Mouse (Mus musculus) megakaryocyte progenitor cell, adult 5-6 weeks (primary cell): ENCODE measurements around the gene BC017158. TPM values are rescaled to one million over a fixed set of nuclear protein-coding genes. Genes with fewer than 3 reads are reported as not detected.
"Not testable (repeated sequence)": the region's sequence is repeated elsewhere in the genome, so short reads cannot be mapped to it uniquely, and the experiment has no call there.

Experiments
- ATAC-seq: replicated peaks from 2 replicates; pipeline ENCODE4 v1.8.0; 2016; ENCODE audit warnings: mild to moderate bottlenecking, moderate TSS enrichment, inconsistent platforms; ENCODE audit not compliant: poor library complexity
- total RNA-seq, 2 experiments: library from RNA; stranded (forward) in 1 of 2; stranded (reverse) in 1 of 2; fragments of 157-497, 149-512 nt in 1 of 2; fragments of 200-1000 nt in 1 of 2; gene quantifications; 2 replicates each; pipeline versions ENCODE4 v1.2.3 to v1.2.4; 2015 to 2017

Gene BC017158
- 34.2 and 39.5 TPM in 2 replicates for total RNA-seq (2015)
- total RNA-seq (2017) = 20.5 and 25.3 TPM in 2 replicates

- ATAC-seq = peak; percentile 79
Measured at GRCm38 (mm10) chr7:128297617-128298480, at the start of gene BC017158. Gene BC017158, minus strand, starts transcription at chr7:128298170.

GRCm38 (mm10) chr7:128346991-128347390 lies 49.0 kb upstream of the BC017158 start:
- no peak for ATAC-seq

- ATAC-seq = no peak
Measured at GRCm38 (mm10) chr7:128346522-128346921, 48.6 kb upstream of the BC017158 start.

- ATAC-seq = no peak
Measured at GRCm38 (mm10) chr7:128345691-128346090, 47.7 kb upstream of the BC017158 start.

GRCm38 (mm10) chr7:128344928-128345653 lies 47.1 kb upstream of the BC017158 start:
- ATAC-seq = peak; percentile 98

GRCm38 (mm10) chr7:128344488-128344887 lies 46.5 kb upstream of the BC017158 start:
- peak; percentile 73 for ATAC-seq

- ATAC-seq = not testable (repeated sequence)
Measured at GRCm38 (mm10) chr7:128342691-128343090, 44.7 kb upstream of the BC017158 start.

- ATAC-seq = not testable (repeated sequence)
Measured at GRCm38 (mm10) chr7:128340321-128340720, 42.4 kb upstream of the BC017158 start.

GRCm38 (mm10) chr7:128332896-128333295 lies 34.9 kb upstream of the BC017158 start:
- ATAC-seq = peak; percentile 100

GRCm38 (mm10) chr7:128330981-128331380 lies 33.0 kb upstream of the BC017158 start:
- no peak for ATAC-seq

GRCm38 (mm10) chr7:128324977-128325376 lies 27.0 kb upstream of the BC017158 start:
- no peak for ATAC-seq

- ATAC-seq = peak; percentile 23; the same call in 1 of the 2 replicates
Measured at GRCm38 (mm10) chr7:128321260-128321659, 23.3 kb upstream of the BC017158 start.

GRCm38 (mm10) chr7:128320219-128320816 lies 22.3 kb upstream of the BC017158 start:
- 0 out of 2 replicates have a peak, but pooled peaks have one; percentile 20 for ATAC-seq

GRCm38 (mm10) chr7:128319140-128319539 lies 21.2 kb upstream of the BC017158 start:
- no peak for ATAC-seq

- ATAC-seq = no peak
Measured at GRCm38 (mm10) chr7:128317011-128317410, 19.0 kb upstream of the BC017158 start.

- ATAC-seq = no peak
Measured at GRCm38 (mm10) chr7:128314491-128314890, 16.5 kb upstream of the BC017158 start.

GRCm38 (mm10) chr7:128313601-128314000 lies 15.6 kb upstream of the BC017158 start:
- no peak for ATAC-seq

GRCm38 (mm10) chr7:128312375-128313059 lies 14.5 kb upstream of the BC017158 start:
- ATAC-seq = peak; percentile 44

GRCm38 (mm10) chr7:128311811-128312210 lies 13.8 kb upstream of the BC017158 start:
- ATAC-seq = no peak

GRCm38 (mm10) chr7:128311263-128311662 lies 13.3 kb upstream of the BC017158 start:
- no peak for ATAC-seq
